Mouse (Mus musculus) thymus, adult 2 months (tissue): ENCODE measurements at regions not wholly inside any gene's neighbourhood (a gene's known extent, or its start where the extent isn't known, plus 50 kb on each side); places are given as distances from the start of the nearest gene placed in this dataset.
"Not testable (repeated sequence)": the region's sequence is repeated elsewhere in the genome, so short reads cannot be mapped to it uniquely, and the experiment has no call there.

ENCODE experiments used
- DNase-seq: peaks from one replicate; pipeline ENCODE4 v3.0.0; 2021
- H3K27ac ChIP-seq: fragments of 200-500 bp; 2 replicates; pipeline ENCODE4 v1.5.1; 2012; ENCODE audit warnings: low read length, control low read depth; ENCODE audit not compliant: control insufficient read depth, insufficient read depth
- H3K27me3 ChIP-seq: fragments of 200-500 bp; 2 replicates; pipeline ENCODE4 v1.6.1; 2012; ENCODE audit warnings: mild to moderate bottlenecking, low read length, moderate library complexity, mixed read lengths; ENCODE audit not compliant: control insufficient read depth, insufficient read depth
- H3K36me3 ChIP-seq: fragments of 200-500 bp; 2 replicates; pipeline ENCODE4 v1.6.1; 2012; ENCODE audit warnings: mild to moderate bottlenecking, low read length, moderate library complexity; ENCODE audit not compliant: control insufficient read depth, insufficient read depth
- H3K4me1 ChIP-seq: fragments of 200-500 bp; replicated peaks from 2 replicates; pipeline ENCODE4 v1.6.1; 2012; ENCODE audit warnings: low read length; ENCODE audit not compliant: control insufficient read depth, insufficient read depth
- H3K4me3 ChIP-seq: fragments of 200-500 bp; 2 replicates; pipeline ENCODE4 v1.5.1; 2012; ENCODE audit warnings: mild to moderate bottlenecking, low read length, control low read depth, moderate library complexity; ENCODE audit not compliant: control insufficient read depth, insufficient read depth
- CTCF ChIP-seq: fragments of 200-500 bp; IDR thresholded peaks from 2 replicates; pipeline ENCODE4 v1.5.1; 2012; ENCODE audit warnings: mild to moderate bottlenecking, control low read depth, low read length, moderate library complexity, borderline replicate concordance; ENCODE audit not compliant: control insufficient read depth, poor library complexity, insufficient read depth; ENCODE audit errors: extremely low read depth
- POLR2A ChIP-seq: fragments of 200-500 bp; IDR thresholded peaks from 2 replicates; pipeline ENCODE4 v1.6.1; 2012; ENCODE audit warnings: mild to moderate bottlenecking, low read length, control low read depth, moderate library complexity; ENCODE audit not compliant: control insufficient read depth, poor library complexity, insufficient read depth; ENCODE audit errors: extremely low read depth
- WGBS: fragments of 180-500 bp; shearing (Covaris S2); methylation state at CpG from one replicate; pipeline ENCODE4 v1.1.7; 2018; 5-methylcytosine and 5-hydroxymethylcytosine counted together

GRCm38 (mm10) chr1:47646681-47647080 lies 754.0 kb upstream of the Slc39a10 start:
- WGBS = 83% methylated on average over 4 of the region's 4 CpGs
- no peaks in the 10 kb centered on the region for H3K27me3 ChIP-seq
- no peak overlapping the region for H3K4me3 ChIP-seq
- no peak overlapping the region for H3K27ac ChIP-seq
- H3K36me3 ChIP-seq = no peaks in the 10 kb centered on the region
- no peak for DNase-seq
- no peaks in the 10 kb centered on the region for H3K4me1 ChIP-seq
- TF ChIP-seq CTCF (no peak), POLR2A (no peak)

- WGBS = 85% methylated on average over 4 of the region's 4 CpGs
- TF ChIP-seq POLR2A (no peak), CTCF (no peak)
- Histone ChIP-seq H3K27me3 (no peaks in the 10 kb centered on the region), H3K4me1 (no peaks in the 10 kb centered on the region), H3K4me3 (no peak overlapping the region), H3K27ac (no peak overlapping the region), H3K36me3 (no peaks in the 10 kb centered on the region)
- no peak for DNase-seq
Measured at GRCm38 (mm10) chr1:47606597-47606996, 713.9 kb upstream of the Slc39a10 start.

GRCm38 (mm10) chr1:47603989-47604360 lies 711.3 kb upstream of the Slc39a10 start:
- Histone ChIP-seq H3K27ac (no peak overlapping the region), H3K36me3 (no peaks in the 10 kb centered on the region), H3K4me3 (no peak overlapping the region), H3K27me3 (no peaks in the 10 kb centered on the region), H3K4me1 (no peaks in the 10 kb centered on the region)
- TF ChIP-seq CTCF (no peak), POLR2A (no peak)
- no peak for DNase-seq
- 68% methylated on average over 2 of the region's 2 CpGs for WGBS

GRCm38 (mm10) chr1:47603294-47603988 lies 710.8 kb upstream of the Slc39a10 start:
- no peaks in the 10 kb centered on the region for H3K4me1 ChIP-seq
- no peaks in the 10 kb centered on the region for H3K36me3 ChIP-seq
- no peaks in the 10 kb centered on the region for H3K27me3 ChIP-seq
- 38% methylated on average over 3 of the region's 3 CpGs for WGBS
- H3K27ac ChIP-seq = no peak overlapping the region
- no peak for TF ChIP-seq POLR2A
- TF ChIP-seq CTCF = no peak
- no peak overlapping the region for H3K4me3 ChIP-seq
- DNase-seq = no peak

GRCm38 (mm10) chr1:47593641-47594040 lies 701.0 kb upstream of the Slc39a10 start:
- DNase-seq, H3K4me3 ChIP-seq, H3K27ac ChIP-seq, H3K27me3 ChIP-seq, H3K4me1 ChIP-seq, H3K36me3 ChIP-seq: not testable (repeated sequence)
- 81% methylated on average over 1 of the region's 4 CpGs for WGBS

GRCm38 (mm10) chr1:47545606-47546005 lies 653.0 kb upstream of the Slc39a10 start:
- 55% methylated on average over 1 of the region's 1 CpGs for WGBS
- H3K36me3 ChIP-seq = no peaks in the 10 kb centered on the region
- H3K4me1 ChIP-seq = no peaks in the 10 kb centered on the region
- no peaks in the 10 kb centered on the region for H3K27me3 ChIP-seq
- no peak overlapping the region for H3K27ac ChIP-seq
- DNase-seq = no peak
- no peak for TF ChIP-seq CTCF
- no peak for TF ChIP-seq POLR2A
- no peak overlapping the region for H3K4me3 ChIP-seq

- Histone ChIP-seq H3K27ac (no peak overlapping the region), H3K27me3 (no peaks in the 10 kb centered on the region)
- 92% methylated on average over 5 of the region's 5 CpGs for whole genome bisulfite sequencing
Measured at GRCm38 (mm10) chr1:47511426-47511825, 618.8 kb upstream of the Slc39a10 start.

GRCm38 (mm10) chr1:47507801-47508200 lies 615.1 kb upstream of the Slc39a10 start:
- Histone ChIP-seq H3K4me3 (no peak overlapping the region), H3K27me3 (no peaks in the 10 kb centered on the region), H3K4me1 (no peaks in the 10 kb centered on the region), H3K36me3 (no peaks in the 10 kb centered on the region), H3K27ac (no peak overlapping the region)
- no peak for DNase-seq
- TF ChIP-seq CTCF = no peak
- TF ChIP-seq POLR2A = no peak

More at GRCm38 (mm10) chr1:47511426-47511825, 618.8 kb upstream of the Slc39a10 start:
- no peak for DNase-seq
- TF ChIP-seq POLR2A (no peak), CTCF (no peak)
- no peaks in the 10 kb centered on the region for H3K4me1 ChIP-seq
- H3K4me3 ChIP-seq = no peak overlapping the region
- no peaks in the 10 kb centered on the region for H3K36me3 ChIP-seq
